Mouse (Mus musculus) kidney, postnatal 36 days (tissue): ENCODE data around the gene Crocc2.

Source experiments
- DNase-seq, 2 experiments: peaks; one replicate each; pipeline ENCODE4 v3.0.0; 2021 to 2022; ENCODE audit warnings: mixed read lengths in 2 of 2

Gene Crocc2

GRCm38 (mm10) chr1:93217530-93217929, 49.0 kb downstream of the Crocc2 start:
- no peak for DNase-seq

- DNase-seq, result no peak
Observed at GRCm38 (mm10) chr1:93220776-93221175, 52.3 kb downstream of the Crocc2 start.

GRCm38 (mm10) chr1:93223972-93224371, 55.4 kb downstream of the Crocc2 start:
- peak; percentile 54 to 86 for DNase-seq

- DNase-seq, result peak in 1 of 2 experiments; percentile 33
Observed at GRCm38 (mm10) chr1:93225226-93225625, 56.7 kb downstream of the Crocc2 start.

- DNase-seq, result no peak
Observed at GRCm38 (mm10) chr1:93225731-93226520, 57.4 kb downstream of the Crocc2 start.

GRCm38 (mm10) chr1:93227303-93227975, 58.9 kb downstream of the Crocc2 start:
- DNase-seq, result no peak

- DNase-seq, result no peak
Observed at GRCm38 (mm10) chr1:93227976-93228365, 59.4 kb downstream of the Crocc2 start.

GRCm38 (mm10) chr1:93229221-93229620, 60.7 kb downstream of the Crocc2 start:
- DNase-seq, result peak; percentile 19 to 24

- no peak for DNase-seq
Observed at GRCm38 (mm10) chr1:93229626-93230025, 61.1 kb downstream of the Crocc2 start.

- DNase-seq, result peak; percentile 96 to 97
Observed at GRCm38 (mm10) chr1:93235576-93236544, 67.3 kb downstream of the Crocc2 start, which contains the start of gene Sned1. Gene Sned1, plus strand, starts transcription at chr1:93235841.

- peak in 1 of 2 experiments; percentile 41 for DNase-seq
Observed at GRCm38 (mm10) chr1:93236545-93236924, 68.0 kb downstream of the Crocc2 start.

GRCm38 (mm10) chr1:93237676-93238075, 69.2 kb downstream of the Crocc2 start:
- no peak for DNase-seq

GRCm38 (mm10) chr1:93238201-93238600, 69.7 kb downstream of the Crocc2 start:
- peak; percentile 26 to 60 for DNase-seq

- peak; percentile 36 to 54 for DNase-seq
Observed at GRCm38 (mm10) chr1:93245936-93246335, 77.4 kb downstream of the Crocc2 start.

GRCm38 (mm10) chr1:93252586-93252985, 84.1 kb downstream of the Crocc2 start:
- no peak for DNase-seq

- DNase-seq, result no peak
Observed at GRCm38 (mm10) chr1:93255761-93256160, 87.2 kb downstream of the Crocc2 start.

- DNase-seq, result no peak
Observed at GRCm38 (mm10) chr1:93257560-93257959, 89.0 kb downstream of the Crocc2 start.

- peak in 1 of 2 experiments; percentile 24 for DNase-seq
Observed at GRCm38 (mm10) chr1:93267207-93267606, 98.7 kb downstream of the Crocc2 start.

GRCm38 (mm10) chr1:93268246-93268645, 99.7 kb downstream of the Crocc2 start:
- no peak for DNase-seq

- DNase-seq, result no peak
Observed at GRCm38 (mm10) chr1:93270516-93271240, 102.2 kb downstream of the Crocc2 start.

- DNase-seq, result no peak
Observed at GRCm38 (mm10) chr1:93271751-93272150, 103.2 kb downstream of the Crocc2 start.

GRCm38 (mm10) chr1:93272409-93272821, 103.9 kb downstream of the Crocc2 start:
- DNase-seq, result peak; percentile 19 to 74
